Mouse (Mus musculus): ENCODE measurements around the gene Myl6b.

The Myl6b gene

GRCm38 (mm10) chr10:128518833-128519232 is 20.3 kb upstream of the Myl6b start:
- WGBS: 83% methylated on average over 7 of the region's 7 CpGs

GRCm38 (mm10) chr10:128516677-128517076 is 18.2 kb upstream of the Myl6b start:
- 55% methylated on average over 6 of the region's 6 CpGs for WGBS

GRCm38 (mm10) chr10:128516029-128516428 is 17.5 kb upstream of the Myl6b start:
- WGBS: 59% methylated on average over 20 of the region's 20 CpGs

DNA sequence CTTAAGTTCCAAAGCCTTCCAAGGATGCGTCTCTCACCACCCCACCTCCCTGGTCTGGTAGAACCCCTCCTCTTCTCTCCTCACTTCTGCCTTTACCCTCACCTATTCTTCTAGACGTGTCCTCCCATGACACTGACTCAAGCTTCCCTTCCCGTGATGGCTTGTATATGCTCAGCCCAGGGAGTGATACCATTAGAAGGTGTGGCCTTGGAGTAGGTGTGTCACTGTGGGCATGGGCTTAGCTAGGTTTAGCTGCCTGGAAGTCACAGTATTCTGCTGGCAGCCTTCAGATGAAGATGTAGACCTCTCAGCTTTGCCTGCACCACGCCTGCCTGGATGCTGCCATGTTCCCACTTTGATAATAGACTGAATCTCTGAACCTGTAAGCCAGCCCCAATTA is 16.6 kb upstream of the Myl6b start:
- WGBS: 91% methylated on average over 4 of the region's 4 CpGs

GRCm38 (mm10) chr10:128511761-128512160 is 13.3 kb upstream of the Myl6b start:
- 89% methylated on average over 12 of the region's 12 CpGs for WGBS

GRCm38 (mm10) chr10:128511189-128511588 is 12.7 kb upstream of the Myl6b start:
- WGBS: 89% methylated on average over 9 of the region's 9 CpGs

- 97% methylated on average over 11 of the region's 11 CpGs for WGBS
Measured at GRCm38 (mm10) chr10:128510301-128510700, 11.8 kb upstream of the Myl6b start.

- WGBS: 86% methylated on average over 4 of the region's 4 CpGs
Measured at GRCm38 (mm10) chr10:128509831-128510230, 11.3 kb upstream of the Myl6b start.

GRCm38 (mm10) chr10:128509203-128509602 is 10.7 kb upstream of the Myl6b start:
- WGBS: 88% methylated on average over 9 of the region's 9 CpGs

GRCm38 (mm10) chr10:128508260-128508659 is 9.8 kb upstream of the Myl6b start:
- WGBS: 62% methylated on average over 9 of the region's 9 CpGs

DNA sequence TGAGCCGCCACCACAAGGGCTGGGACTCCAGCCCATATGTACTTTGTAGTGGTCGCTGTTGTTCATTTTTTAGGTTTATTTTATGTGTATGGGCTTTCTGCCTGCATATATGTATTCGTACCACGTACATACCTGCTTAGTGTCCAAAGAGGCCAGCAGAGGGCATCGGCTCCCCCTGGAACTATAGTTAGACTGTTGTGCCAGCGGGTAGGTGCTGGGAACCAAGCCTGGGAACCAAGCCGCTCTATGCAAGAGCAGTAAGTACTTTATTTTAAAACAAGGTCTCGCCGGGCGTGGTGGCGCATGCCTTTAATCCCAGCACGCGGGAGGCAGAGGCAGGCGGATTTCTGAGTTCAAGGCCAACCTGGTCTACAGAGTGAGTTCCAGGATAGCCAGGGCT is 7.5 kb upstream of the Myl6b start:
- 96% methylated on average over 14 of the region's 14 CpGs for WGBS

DNA sequence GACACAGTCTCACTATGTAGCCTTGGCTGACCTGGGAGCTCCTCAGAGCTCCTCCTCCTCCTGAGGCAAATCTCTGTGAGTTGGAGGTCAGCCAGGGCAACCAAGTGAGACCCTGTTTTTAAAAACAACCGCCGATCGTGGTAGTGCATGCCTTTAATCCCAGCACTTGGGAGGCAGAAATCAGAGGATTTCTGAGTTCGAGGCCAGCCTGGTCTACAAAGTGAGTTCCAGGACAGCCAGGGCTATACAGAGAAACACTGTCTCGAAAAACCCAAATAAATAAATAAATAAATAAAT is 6.8 kb upstream of the Myl6b start:
- WGBS: 80% methylated on average over 5 of the region's 5 CpGs

DNA sequence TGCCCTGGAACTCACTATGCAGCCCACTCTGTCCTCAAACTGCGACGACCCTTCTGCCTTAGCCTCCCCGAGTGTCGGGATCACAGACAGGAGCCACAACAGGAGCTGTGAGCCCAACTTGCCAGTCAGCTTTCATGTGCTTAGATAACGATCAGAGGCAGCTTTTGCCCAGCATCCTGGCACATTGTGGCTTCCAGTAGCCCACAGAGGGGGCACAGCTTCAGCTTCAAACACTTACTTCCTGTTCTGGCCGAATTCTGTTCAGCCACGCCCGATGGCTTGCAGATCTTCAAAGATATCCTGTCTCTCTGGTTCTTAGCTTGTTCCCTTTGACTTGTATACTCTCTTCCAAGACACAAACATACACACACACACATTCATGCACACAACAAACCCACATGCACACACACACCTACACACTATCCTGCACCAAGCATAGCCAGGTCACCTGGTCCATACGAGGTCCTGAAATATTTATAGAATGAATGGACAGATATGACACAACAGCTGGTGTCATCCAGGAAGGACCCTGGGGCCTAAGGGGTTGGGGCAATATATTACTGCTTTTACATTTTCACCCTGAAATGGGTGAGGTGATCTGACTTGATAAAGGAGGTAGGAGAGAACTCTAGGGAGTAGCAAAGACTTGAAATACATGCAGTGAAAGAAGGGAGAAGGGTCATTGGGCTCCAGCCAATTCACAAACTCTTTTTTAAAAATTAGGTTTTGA is 6.3 kb upstream of the Myl6b start:
- 56% methylated on average over 9 of the region's 9 CpGs for WGBS

- WGBS: 68% methylated on average over 3 of the region's 3 CpGs
Measured at GRCm38 (mm10) chr10:128504012-128504411, 5.5 kb upstream of the Myl6b start.

GRCm38 (mm10) chr10:128503532-128503931 is 5.0 kb upstream of the Myl6b start:
- WGBS: 70% methylated on average over 8 of the region's 8 CpGs

DNA sequence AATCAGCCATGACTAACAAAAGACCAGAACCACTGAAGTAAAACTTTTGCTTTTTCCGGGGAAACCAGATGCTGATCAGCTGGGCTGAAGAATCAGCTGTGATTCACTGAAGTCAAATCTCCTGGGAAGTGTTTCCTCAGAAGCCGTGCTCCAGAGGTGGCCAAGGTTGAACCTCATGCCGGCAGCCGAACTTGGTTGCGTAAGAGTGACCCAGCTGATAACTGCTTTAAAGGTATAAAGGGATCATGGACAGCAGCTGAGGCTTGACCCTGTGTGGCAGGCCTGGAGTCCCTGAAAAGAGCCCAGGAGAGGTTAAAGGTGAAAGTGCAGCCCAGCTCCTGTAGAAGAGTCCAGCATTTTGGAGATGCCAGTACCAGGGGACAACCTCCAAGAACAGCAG is 3.9 kb upstream of the Myl6b start:
- 89% methylated on average over 5 of the region's 5 CpGs for WGBS

GRCm38 (mm10) chr10:128499116-128499671 is 709 bp upstream of the Myl6b start:
- under 1% methylated on average over 21 of the region's 21 CpGs for WGBS

DNA sequence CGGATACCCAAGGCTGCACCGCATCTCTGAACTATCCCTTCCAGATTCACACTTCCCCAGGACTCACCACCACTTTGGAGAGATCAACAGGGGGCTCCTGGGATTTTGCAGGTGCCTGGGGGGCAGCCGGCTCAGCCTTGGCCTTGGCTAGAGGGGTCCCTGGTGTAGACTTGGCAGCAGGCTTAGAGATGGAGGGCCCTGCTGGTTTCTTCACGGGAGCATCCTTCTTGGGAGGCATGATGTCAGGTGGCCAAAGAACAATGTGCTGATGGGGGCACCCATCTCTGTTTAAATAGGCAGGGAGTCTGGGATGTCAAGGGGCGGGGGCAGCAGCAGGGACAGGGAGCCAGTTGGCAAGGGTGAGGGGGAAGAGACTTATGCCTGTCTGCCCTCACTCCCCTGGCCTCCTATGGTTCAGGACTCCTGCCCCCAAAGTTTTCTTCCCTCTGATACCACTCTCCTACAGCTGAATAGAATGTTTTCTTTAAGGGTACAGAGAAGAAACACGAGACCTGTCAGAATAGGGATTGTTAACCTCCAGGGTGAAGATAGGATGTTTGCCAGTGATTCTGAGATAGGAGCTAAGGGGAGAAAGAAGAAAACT is 1.2 kb downstream of the Myl6b start:
- WGBS: 51% methylated on average over 6 of the region's 6 CpGs

- 47% methylated on average over 6 of the region's 6 CpGs for WGBS
Measured at GRCm38 (mm10) chr10:128496509-128497077, 1.9 kb downstream of the Myl6b start.

- WGBS: 74% methylated on average over 4 of the region's 4 CpGs
Measured at GRCm38 (mm10) chr10:128495903-128496302, 2.6 kb downstream of the Myl6b start.

DNA sequence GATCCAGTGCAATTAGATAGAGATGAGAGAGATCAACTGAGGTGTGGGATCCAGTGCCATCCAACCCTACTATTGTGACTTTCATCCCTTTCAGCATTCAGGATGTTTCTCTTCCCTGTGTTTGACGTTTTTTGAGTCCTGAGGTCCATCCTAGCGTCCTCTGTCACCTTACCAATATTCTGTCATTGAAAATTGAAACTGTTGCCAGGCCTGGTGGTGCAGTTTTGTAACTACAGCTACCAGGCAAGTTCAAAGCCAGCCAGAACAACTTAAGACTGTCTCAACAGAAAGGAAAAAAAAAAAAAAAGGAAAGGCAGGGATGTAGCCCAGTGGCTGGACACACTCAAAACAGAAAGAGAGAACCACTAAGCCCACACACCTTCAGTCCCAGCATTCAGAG is 3.2 kb downstream of the Myl6b start:
- 69% methylated on average over 2 of the region's 2 CpGs for WGBS

DNA sequence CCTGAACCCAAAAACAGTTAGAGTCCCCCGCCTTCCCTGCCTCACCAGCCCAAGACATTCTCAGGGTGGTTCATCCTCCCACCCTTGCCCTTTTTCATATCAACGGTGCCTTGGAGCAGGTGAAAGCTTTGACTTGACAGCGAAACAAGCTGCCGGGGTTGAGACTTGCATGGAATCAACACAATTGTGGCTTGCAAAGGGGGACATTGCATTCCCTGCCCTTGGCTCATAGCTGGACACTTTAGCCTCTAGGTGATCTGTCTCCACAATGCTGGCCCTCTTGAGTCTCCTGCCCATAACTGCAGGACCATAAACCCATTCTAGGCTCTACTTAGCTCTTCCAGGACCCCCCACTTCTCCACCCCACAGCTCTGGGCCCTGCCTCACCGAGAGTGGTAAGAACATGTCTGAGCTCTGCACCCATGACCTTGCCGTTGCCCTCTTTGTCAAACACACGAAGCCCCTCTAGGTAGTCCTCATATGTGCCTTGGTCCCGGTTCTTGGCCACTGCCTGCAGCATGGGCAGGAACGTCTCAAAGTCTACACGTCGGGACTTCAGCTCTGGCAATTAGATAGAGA is 3.7 kb downstream of the Myl6b start:
- 37% methylated on average over 11 of the region's 11 CpGs for WGBS

Measured in cerebral cortex, adult 2 months (tissue).